Mouse (Mus musculus) thymus, adult 2 months (tissue): ENCODE measurements around the gene Ptprn.

Source experiments
- CTCF ChIP-seq: fragments of 200-500 bp; IDR thresholded peaks from 2 replicates; pipeline ENCODE4 v1.5.1; 2012; ENCODE audit warnings: mild to moderate bottlenecking, control low read depth, low read length, moderate library complexity, borderline replicate concordance; ENCODE audit not compliant: control insufficient read depth, poor library complexity, insufficient read depth; ENCODE audit errors: extremely low read depth
- POLR2A ChIP-seq: fragments of 200-500 bp; IDR thresholded peaks from 2 replicates; pipeline ENCODE4 v1.6.1; 2012; ENCODE audit warnings: mild to moderate bottlenecking, low read length, control low read depth, moderate library complexity; ENCODE audit not compliant: control insufficient read depth, poor library complexity, insufficient read depth; ENCODE audit errors: extremely low read depth

DNA sequence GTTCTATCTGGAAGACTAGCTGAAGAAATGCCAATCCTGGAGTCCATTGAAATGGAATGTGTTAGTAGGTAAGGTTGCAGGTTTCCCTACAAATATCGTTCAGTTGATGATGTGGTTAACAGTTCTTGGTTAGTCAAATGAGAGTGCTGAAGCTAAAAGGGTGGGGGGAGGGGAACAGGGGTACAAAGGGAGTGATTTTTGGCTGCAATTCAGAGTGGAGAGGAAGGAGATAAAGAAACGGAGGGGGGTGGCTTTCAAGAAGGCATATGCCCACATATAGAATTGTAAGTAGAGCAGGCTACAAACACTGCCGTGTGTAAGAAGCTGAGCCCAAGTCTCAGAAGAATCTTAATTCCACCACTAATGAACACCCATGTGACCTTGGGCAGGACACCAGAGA, 38.8 kb downstream of the Ptprn start:
- TF ChIP-seq CTCF (no peak), POLR2A (no peak)
